Mouse (Mus musculus): Measurements from ENCODE around the gene Tmem140. TPM values are rescaled to one million over a fixed set of nuclear protein-coding genes. Genes with fewer than 3 reads are reported as not detected.
A peak's percentile ranks its signal among the peaks of the same experiment; 100 is the strongest.

Tmem140 gene
- total RNA-seq, 2 experiments from 2014 or later: 0.82 to 1.9 TPM

GRCm38 (mm10) chr6:34875268-34875761, 12.4 kb downstream of the Tmem140 start:
- peak; percentile 51 for ATAC-seq (replicated peaks; ENCODE audit: poor library complexity, severe bottlenecking)

- no peak for ATAC-seq (replicated peaks; ENCODE audit: poor library complexity, severe bottlenecking)
These were observed 13.3 kb downstream of the Tmem140 start for GRCm38 (mm10) chr6:34875966-34876834.

GRCm38 (mm10) chr6:34876835-34877156, 13.8 kb downstream of the Tmem140 start:
- ATAC-seq (replicated peaks; ENCODE audit: poor library complexity, severe bottlenecking): no peak

- peak; percentile 70 for ATAC-seq (replicated peaks; ENCODE audit: poor library complexity, severe bottlenecking)
These were observed 14.8 kb downstream of the Tmem140 start, which contains the start of gene Cyren for GRCm38 (mm10) chr6:34877509-34878321. Gene Cyren, minus strand, starts transcription at chr6:34878060.

GRCm38 (mm10) chr6:34879101-34879740, 16.3 kb downstream of the Tmem140 start:
- ATAC-seq (replicated peaks; ENCODE audit: poor library complexity, severe bottlenecking): no peak

- ATAC-seq (replicated peaks; ENCODE audit: poor library complexity, severe bottlenecking): no peak
These were observed 17.0 kb downstream of the Tmem140 start for GRCm38 (mm10) chr6:34879911-34880475.

GRCm38 (mm10) chr6:34884724-34885123, 21.8 kb downstream of the Tmem140 start:
- no peak for ATAC-seq (replicated peaks; ENCODE audit: poor library complexity, severe bottlenecking)

- no peak for ATAC-seq (replicated peaks; ENCODE audit: poor library complexity, severe bottlenecking)
These were observed 24.3 kb downstream of the Tmem140 start for GRCm38 (mm10) chr6:34887131-34887850.

- ATAC-seq (replicated peaks; ENCODE audit: poor library complexity, severe bottlenecking): no peak
These were observed 26.2 kb downstream of the Tmem140 start for GRCm38 (mm10) chr6:34889185-34889584.

- ATAC-seq (replicated peaks; ENCODE audit: poor library complexity, severe bottlenecking): no peak
These were observed 32.6 kb downstream of the Tmem140 start for GRCm38 (mm10) chr6:34895569-34895968.

GRCm38 (mm10) chr6:34896168-34896780, 33.3 kb downstream of the Tmem140 start:
- ATAC-seq (replicated peaks; ENCODE audit: poor library complexity, severe bottlenecking): no peak

- no peak for ATAC-seq (replicated peaks; ENCODE audit: poor library complexity, severe bottlenecking)
These were observed 36.2 kb downstream of the Tmem140 start for GRCm38 (mm10) chr6:34899127-34899526.

GRCm38 (mm10) chr6:34900990-34901389, 38.0 kb downstream of the Tmem140 start:
- no peak for ATAC-seq (replicated peaks; ENCODE audit: poor library complexity, severe bottlenecking)

GRCm38 (mm10) chr6:34901911-34902444, 39.0 kb downstream of the Tmem140 start:
- peak; percentile 62 for ATAC-seq (replicated peaks; ENCODE audit: poor library complexity, severe bottlenecking)

GRCm38 (mm10) chr6:34902578-34902977, 39.6 kb downstream of the Tmem140 start:
- no peak for ATAC-seq (replicated peaks; ENCODE audit: poor library complexity, severe bottlenecking)

- no peak for ATAC-seq (replicated peaks; ENCODE audit: poor library complexity, severe bottlenecking)
These were observed 40.5 kb downstream of the Tmem140 start for GRCm38 (mm10) chr6:34903441-34903840.

GRCm38 (mm10) chr6:34903851-34904250, 40.9 kb downstream of the Tmem140 start:
- ATAC-seq (replicated peaks; ENCODE audit: poor library complexity, severe bottlenecking): no peak

- ATAC-seq (replicated peaks; ENCODE audit: poor library complexity, severe bottlenecking): no peak
These were observed 41.4 kb downstream of the Tmem140 start for GRCm38 (mm10) chr6:34904361-34904760.

- ATAC-seq (replicated peaks; ENCODE audit: poor library complexity, severe bottlenecking): no peak
These were observed 43.2 kb downstream of the Tmem140 start for GRCm38 (mm10) chr6:34906125-34906524.
